Comparison of ENCODE assay signal across 20 mouse cellular contexts in the genomic region with DNA sequence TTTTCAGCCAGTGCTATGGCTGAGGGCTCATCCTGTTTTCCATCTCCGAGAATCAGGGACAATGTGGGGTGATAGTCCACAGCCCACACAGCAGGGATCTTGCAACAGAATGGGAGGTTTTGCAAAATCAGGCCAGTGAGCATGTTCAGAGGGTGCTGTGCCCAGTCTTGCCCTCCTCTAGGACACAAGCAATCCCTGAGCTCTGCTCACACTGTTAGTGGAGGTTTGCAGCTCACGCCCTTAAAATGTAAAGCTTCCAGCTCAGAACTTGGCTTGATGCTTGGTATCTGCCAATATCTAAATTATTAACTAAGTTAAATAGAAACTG.
A peak's percentile ranks its signal among the peaks of the same experiment; 100 is the strongest.
DNase-seq lines count a peak whose midpoint lies in the region; ATAC-seq lines count a peak whose summit lies in the region.
"Had no signal": no experiment of that assay in that cellular context is flagged by ENCODE, and none has a peak within 500 bp of the region (broad histone marks: within the 10 kb centered on the region; RNA-seq: fewer than 3 reads in every experiment).

No protein-coding gene starts in this region.

- H3K36me3 ChIP-seq in liver, embryonic 15.5 days (replicated peaks): no peaks in the 10 kb centered on the region
- no peaks in the 10 kb centered on the region for H3K36me3 ChIP-seq in midbrain, embryonic 11.5 days (ENCODE audit: control insufficient read depth, insufficient read depth, low read length)
- H3K36me3 ChIP-seq: embryonic facial prominence, embryonic 15.5 days; forebrain, embryonic 10.5 days; heart, embryonic 13.5 days; hindbrain, embryonic 13.5 days; limb, embryonic 13.5 days; midbrain, embryonic 13.5 days; neural tube, embryonic 13.5 days had no signal

- H3K27me3 ChIP-seq in liver, embryonic 15.5 days: no peaks in the 10 kb centered on the region
- no peaks in the 10 kb centered on the region for H3K27me3 ChIP-seq in midbrain, embryonic 11.5 days (ENCODE audit: control insufficient read depth, insufficient read depth, low read length)
- H3K27me3 ChIP-seq: embryonic facial prominence, embryonic 15.5 days; heart, embryonic 13.5 days; hindbrain, embryonic 13.5 days; limb, embryonic 13.5 days; midbrain, embryonic 13.5 days; neural tube, embryonic 13.5 days had no signal

- H3K4me2 ChIP-seq in liver, embryonic 15.5 days: no peak overlapping the region
- no peak overlapping the region for H3K4me2 ChIP-seq in midbrain, embryonic 11.5 days
- H3K4me2 ChIP-seq: embryonic facial prominence, embryonic 15.5 days; heart, embryonic 13.5 days; hindbrain, embryonic 13.5 days; limb, embryonic 13.5 days; midbrain, embryonic 13.5 days; neural tube, embryonic 13.5 days had no signal

- no peak overlapping the region for H3K4me3 ChIP-seq in liver, embryonic 15.5 days (replicated peaks)
- no peak overlapping the region for H3K4me3 ChIP-seq in midbrain, embryonic 11.5 days (ENCODE audit: low read depth, low read length)
- H3K4me3 ChIP-seq: embryonic facial prominence, embryonic 15.5 days; forebrain, embryonic 10.5 days; heart, embryonic 13.5 days; hindbrain, embryonic 13.5 days; limb, embryonic 13.5 days; midbrain, embryonic 13.5 days; neural tube, embryonic 13.5 days had no signal

- intact Hi-C loops in left cerebral cortex, postnatal 4 days (cut with DNase I): no loop called here

- DNase-seq in adrenal gland, adult 2 months: peak; percentile 42
- no peak for DNase-seq in adrenal gland, postnatal 25 days
- DNase-seq in adipocyte (ENCODE audit: low spot score): peak; percentile 46
- DNase-seq in fat pad, adult 2 months (ENCODE audit: extremely low read depth, low read depth, low spot score): peak; percentile 83
- DNase-seq in midbrain, embryonic 11.5 days (ENCODE audit: low spot score, missing footprints): no peak
- DNase-seq in left cerebral cortex, postnatal 4 days: no peak
- DNase-seq in T-cell, adult 2 months (ENCODE audit: low spot score): no peak
- DNase-seq: forebrain, postnatal 0 days; layer of hippocampus, adult 9-11 months; lung, postnatal 10 days; thymus, adult 18-20 months had no signal

- H3K4me1 ChIP-seq in liver, embryonic 15.5 days (replicated peaks): no peaks in the 10 kb centered on the region; the same call in 1 of the 2 replicates
- H3K4me1 ChIP-seq in midbrain, embryonic 11.5 days (ENCODE audit: control insufficient read depth, insufficient read depth, low read length): no peaks in the 10 kb centered on the region
- H3K4me1 ChIP-seq: forebrain, embryonic 10.5 days; hindbrain, embryonic 13.5 days; midbrain, embryonic 13.5 days; neural tube, embryonic 13.5 days had no signal

- no peaks in the 10 kb centered on the region for H3K9me3 ChIP-seq in liver, embryonic 15.5 days (replicated peaks)
- H3K9me3 ChIP-seq in midbrain, embryonic 11.5 days (ENCODE audit: control insufficient read depth, low read length): no peaks in the 10 kb centered on the region
- H3K9me3 ChIP-seq: embryonic facial prominence, embryonic 15.5 days; forebrain, embryonic 10.5 days; heart, embryonic 13.5 days; hindbrain, embryonic 13.5 days; limb, embryonic 13.5 days; midbrain, embryonic 13.5 days; neural tube, embryonic 13.5 days had no signal

- ATAC-seq in liver, embryonic 15.5 days (ENCODE audit: insufficient read depth): peak; percentile 64
- ATAC-seq in midbrain, embryonic 11.5 days (ENCODE audit: low FRiP score): no peak
- ATAC-seq: forebrain, postnatal 0 days; inflammation-experienced regulatory T-cells, adult 6 months; midbrain, embryonic 13.5 days had no signal

- H3K9ac ChIP-seq in liver, embryonic 15.5 days: no peak overlapping the region
- no peak overlapping the region for H3K9ac ChIP-seq in midbrain, embryonic 11.5 days (ENCODE audit: low read length)
- H3K9ac ChIP-seq: embryonic facial prominence, embryonic 15.5 days; forebrain, postnatal 0 days; heart, embryonic 13.5 days; hindbrain, embryonic 13.5 days; limb, embryonic 13.5 days; midbrain, embryonic 13.5 days; neural tube, embryonic 13.5 days had no signal

- WGBS in liver, embryonic 15.5 days (ENCODE audit: insufficient replicate concordance): 35% methylated on average over 2 of the region's 2 CpGs
- WGBS in midbrain, embryonic 11.5 days: 41% methylated on average over 2 of the region's 2 CpGs

- H3K27ac ChIP-seq in liver, embryonic 15.5 days (replicated peaks): peak overlapping the region; percentile 62; the same call in 1 of the 2 replicates
- no peak overlapping the region for H3K27ac ChIP-seq in midbrain, embryonic 11.5 days (ENCODE audit: low read depth, low read length)
- H3K27ac ChIP-seq: embryonic facial prominence, embryonic 15.5 days; forebrain, embryonic 10.5 days; hindbrain, embryonic 13.5 days; limb, embryonic 13.5 days; midbrain, embryonic 13.5 days; neural tube, embryonic 13.5 days had no signal

Comparison
In these comparisons a context has a peak if more than half of its experiments do, and no peak if none do; other contexts are left out.
1. DNase-seq: peak in adrenal gland, adult 2 months (single experiment), adipocyte (single experiment) and fat pad, adult 2 months (single experiment); none in adrenal gland, postnatal 25 days (single experiment), midbrain, embryonic 11.5 days (single experiment), left cerebral cortex, postnatal 4 days (single experiment) and T-cell, adult 2 months (single experiment).